Mouse (Mus musculus) liver, embryonic 16.5 days (tissue): Measurements from ENCODE around the gene Rpa2. TPM values are rescaled to one million over a fixed set of nuclear protein-coding genes. Genes with fewer than 3 reads are reported as not detected.

Source experiments
- ATAC-seq: fragments of 200-750 bp; cut with Nextera tagmentation; 2 replicates; pipeline ENCODE4 v1.8.0; 2017; ENCODE audit warnings: low read depth, mild to moderate bottlenecking, moderate number of reproducible peaks, moderate library complexity
- H3K27ac ChIP-seq: fragments of 300-500 bp; sonication (generic); 2 replicates; pipeline ENCODE4 v1.5.1; 2014; ENCODE audit warnings: mild to moderate bottlenecking, low read length
- H3K27me3 ChIP-seq: fragments of 300-500 bp; sonication (generic); 2 replicates; pipeline ENCODE4 v1.6.1; 2014; ENCODE audit warnings: low read depth, low read length, mixed read lengths; ENCODE audit not compliant: control insufficient read depth, insufficient read depth
- H3K36me3 ChIP-seq: fragments of 300-500 bp; sonication (generic); 2 replicates; pipeline ENCODE4 v1.6.1; 2014; ENCODE audit warnings: mild to moderate bottlenecking; ENCODE audit not compliant: control insufficient read depth, insufficient read depth
- H3K4me1 ChIP-seq: fragments of 300-500 bp; sonication (generic); 2 replicates; pipeline ENCODE4 v1.6.1; 2014; ENCODE audit warnings: low read depth, low read length, mixed read lengths; ENCODE audit not compliant: control insufficient read depth
- H3K4me2 ChIP-seq: fragments of 300-500 bp; sonication (generic); 2 replicates; pipeline ENCODE4 v1.6.1; 2014; ENCODE audit warnings: low read depth, low read length, mixed read lengths
- H3K4me3 ChIP-seq: fragments of 300-500 bp; sonication (generic); 2 replicates; pipeline ENCODE4 v1.5.1; 2014; ENCODE audit warnings: low read depth, mild to moderate bottlenecking, low read length
- H3K9ac ChIP-seq: fragments of 300-500 bp; sonication (generic); 2 replicates; pipeline ENCODE4 v1.6.1; 2014; ENCODE audit warnings: low read depth, low read length
- H3K9me3 ChIP-seq: fragments of 300-500 bp; sonication (generic); replicated peaks from 2 replicates; pipeline ENCODE4 v1.6.1; 2016; ENCODE audit warnings: low read length; ENCODE audit not compliant: control insufficient read depth
- WGBS: fragments of 180-500 bp; shearing (Covaris S2); extraction: QIAGEN DNeasy Blood & Tissue Kit; methylation state at CpG from one replicate; pipeline ENCODE4 v1.1.7; 2014; ENCODE audit not compliant: insufficient replicate concordance; 5-methylcytosine and 5-hydroxymethylcytosine counted together
- polyA plus RNA-seq: library from polyadenylated mRNA; unstranded; fragments of >200 nt; fragmentation: Nextera tagmentation; extraction: Ambion mirVana; gene quantifications from 2 replicates; pipeline ENCODE4 v1.2.1, GENCODE M21; 2015

Gene Rpa2
- polyA plus RNA-seq, 1 experiment from 2014 or later = 65.4 TPM

- no peaks in the 10 kb centered on the region for H3K9me3 ChIP-seq
- no peak overlapping the region for H3K4me3 ChIP-seq
- H3K4me2 ChIP-seq = no peak overlapping the region
- 0 out of 2 replicates have a peak overlapping the region, but pooled peaks have one; percentile 18 for H3K27ac ChIP-seq
- ATAC-seq = no peak
- no peak overlapping the region for H3K9ac ChIP-seq
- 56% methylated on average over 5 of the region's 5 CpGs for WGBS
- H3K4me1 ChIP-seq = peaks cover 13% of the 10 kb centered on the region
- no peaks in the 10 kb centered on the region for H3K36me3 ChIP-seq
- no peaks in the 10 kb centered on the region for H3K27me3 ChIP-seq
Observed at GRCm38 (mm10) chr4:132805146-132805545, 37.0 kb downstream of the Rpa2 start.

DNA sequence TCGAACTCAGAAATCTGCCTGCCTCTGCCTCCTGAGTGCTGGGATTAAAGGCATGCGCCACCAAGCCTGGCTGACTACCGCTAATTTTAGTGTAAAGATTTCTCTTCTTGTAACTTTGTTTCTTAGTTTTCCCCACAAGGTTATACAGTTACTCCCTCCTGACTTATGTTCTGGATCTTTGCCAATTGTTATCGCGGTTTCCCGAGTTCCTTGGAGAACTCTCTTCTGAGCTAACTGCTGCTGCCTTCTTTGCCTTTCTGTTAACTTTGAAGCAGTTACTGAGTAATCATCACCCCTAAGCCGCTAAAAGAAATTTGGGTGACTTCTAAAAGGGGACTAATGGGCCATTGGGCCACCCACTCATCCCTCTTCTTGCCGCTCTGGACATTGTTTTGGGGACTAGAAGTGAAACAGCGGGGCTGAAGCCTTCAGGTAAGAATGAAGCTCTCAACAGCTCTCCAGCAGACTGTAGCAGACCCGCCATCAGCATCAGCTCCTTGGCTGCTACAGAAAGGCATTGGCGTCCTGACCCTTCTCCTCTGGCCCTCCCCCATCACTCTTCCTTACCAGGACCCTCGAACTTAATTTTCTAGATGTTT lies 37.6 kb downstream of the Rpa2 start:
- no peak for ATAC-seq
- Histone ChIP-seq H3K27me3 (no peaks in the 10 kb centered on the region), H3K9me3 (no peaks in the 10 kb centered on the region), H3K9ac (no peak overlapping the region), H3K4me1 (peaks cover 13% of the 10 kb centered on the region), H3K27ac (no peak overlapping the region), H3K4me2 (no peak overlapping the region), H3K36me3 (no peaks in the 10 kb centered on the region), H3K4me3 (no peak overlapping the region)
- 71% methylated on average over 12 of the region's 12 CpGs for WGBS

DNA sequence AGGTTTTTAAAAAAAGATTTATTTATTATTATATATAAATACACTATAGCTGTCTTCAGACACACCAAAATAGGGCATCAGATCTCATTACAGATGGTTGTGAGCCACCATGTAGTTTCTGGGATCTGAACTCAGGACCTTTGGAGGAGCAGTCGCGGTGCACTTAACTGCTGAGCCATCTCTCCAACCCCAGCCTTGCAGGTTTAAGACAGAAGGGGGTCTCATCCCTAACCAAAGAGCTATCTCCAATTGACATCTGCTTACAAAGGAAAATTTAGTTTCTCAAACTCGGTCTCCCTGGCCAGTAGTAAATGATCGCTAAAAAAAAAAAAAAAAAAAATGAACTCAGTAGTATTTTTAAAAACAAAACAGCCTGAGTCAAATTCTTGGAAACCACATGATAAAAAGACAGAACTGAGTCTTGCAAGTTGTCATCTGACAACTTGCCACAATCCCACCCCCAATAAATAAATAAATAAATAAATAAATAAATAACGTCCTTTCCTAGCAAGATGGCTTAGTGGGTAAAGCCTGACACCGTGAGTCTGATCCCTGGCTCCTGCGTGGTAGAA lies 38.6 kb downstream of the Rpa2 start:
- H3K27me3 ChIP-seq = no peaks in the 10 kb centered on the region
- H3K9ac ChIP-seq = no peak overlapping the region
- ATAC-seq = no peak
- H3K27ac ChIP-seq = no peak overlapping the region
- WGBS = 70% methylated on average over 7 of the region's 7 CpGs
- H3K4me3 ChIP-seq = no peak overlapping the region
- H3K4me1 ChIP-seq = peaks cover 8% of the 10 kb centered on the region
- H3K36me3 ChIP-seq = no peaks in the 10 kb centered on the region
- H3K4me2 ChIP-seq = no peak overlapping the region
- peaks cover 4% of the 10 kb centered on the region for H3K9me3 ChIP-seq

DNA sequence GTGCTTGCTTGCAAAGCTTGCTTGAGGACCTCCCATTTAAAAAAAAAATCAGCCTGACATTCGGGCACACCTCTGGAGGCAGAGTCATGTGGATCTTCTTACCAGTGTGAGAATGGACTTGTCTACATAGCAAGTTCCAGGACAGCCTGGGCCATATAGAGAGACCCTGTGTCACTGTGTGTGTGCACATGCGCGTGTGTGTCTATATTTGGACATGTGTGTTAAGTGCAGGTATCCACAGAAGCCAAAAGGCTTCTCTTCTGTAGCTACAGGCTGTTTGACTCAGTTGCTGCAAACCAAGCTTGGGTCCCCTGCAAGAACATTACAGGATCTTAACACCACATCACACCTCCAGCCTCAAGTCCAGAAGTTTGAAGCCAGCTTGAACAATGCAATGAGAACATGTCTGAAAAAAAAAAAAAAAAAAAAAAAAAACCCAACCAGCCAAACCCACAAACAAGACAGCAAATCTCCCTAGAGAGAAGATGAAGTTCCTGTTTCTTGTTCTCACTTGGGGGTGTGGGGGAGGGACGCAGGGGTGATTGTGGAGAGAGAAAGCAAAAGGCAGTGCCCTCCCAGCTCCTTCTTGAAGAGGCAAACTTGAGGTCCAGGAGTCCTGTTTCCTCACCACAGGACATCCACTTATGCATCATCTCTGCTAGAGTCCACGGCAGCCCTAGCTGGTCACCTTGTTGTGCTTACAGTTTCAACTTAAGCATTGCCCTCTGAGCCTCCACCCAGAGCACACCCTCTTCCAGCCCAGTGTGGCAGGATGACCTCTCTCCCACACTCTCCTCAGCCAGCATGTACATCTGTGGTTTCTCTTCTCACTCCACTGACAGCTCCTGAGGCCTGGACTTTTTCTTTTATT lies 39.9 kb downstream of the Rpa2 start:
- Histone ChIP-seq H3K36me3 (no peaks in the 10 kb centered on the region), H3K4me3 (no peak overlapping the region), H3K4me2 (no peak overlapping the region), H3K27me3 (no peaks in the 10 kb centered on the region), H3K27ac (peak overlapping the region; percentile 49; the same call in 1 of the 2 replicates), H3K9ac (no peak overlapping the region), H3K9me3 (peaks cover 4% of the 10 kb centered on the region), H3K4me1 (no peaks in the 10 kb centered on the region; the same call in 1 of the 2 replicates)
- ATAC-seq = no peak
- 25% methylated on average over 5 of the region's 5 CpGs for WGBS

DNA sequence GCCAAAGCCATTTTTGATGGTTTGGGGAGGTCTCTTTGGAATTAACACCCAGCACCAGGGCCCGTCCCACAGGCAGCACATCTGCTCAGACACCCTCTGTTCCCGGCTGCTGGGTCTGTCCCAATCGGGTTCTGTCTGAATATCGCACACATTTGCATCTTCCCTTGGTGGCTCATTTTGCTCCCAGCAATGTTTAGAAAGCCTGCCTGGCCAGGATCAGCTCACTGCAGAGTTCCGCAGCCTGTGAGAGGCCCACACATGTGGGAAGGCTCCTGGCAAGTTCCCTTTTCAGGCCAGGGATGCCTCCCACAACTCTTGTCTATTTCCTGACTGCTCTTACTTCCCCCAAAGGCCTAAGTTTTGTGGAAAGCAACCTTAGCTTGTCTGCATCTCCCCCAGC lies 41.5 kb downstream of the Rpa2 start:
- ATAC-seq = no peak

GRCm38 (mm10) chr4:132816404-132816803 lies 48.3 kb downstream of the Rpa2 start:
- no peak overlapping the region for H3K4me3 ChIP-seq
- no peaks in the 10 kb centered on the region for H3K36me3 ChIP-seq
- WGBS = 47% methylated on average over 7 of the region's 7 CpGs
- H3K4me1 ChIP-seq = no peaks in the 10 kb centered on the region
- H3K27me3 ChIP-seq = no peaks in the 10 kb centered on the region
- peaks cover 2% of the 10 kb centered on the region for H3K9me3 ChIP-seq
- H3K9ac ChIP-seq = no peak overlapping the region
- no peak for ATAC-seq
- H3K27ac ChIP-seq = peak overlapping the region; percentile 70
- H3K4me2 ChIP-seq = no peak overlapping the region; the same call in 1 of the 2 replicates

More for the DNA sequence above, 41.5 kb downstream of the Rpa2 start:
- Histone ChIP-seq H3K4me2 (no peak overlapping the region), H3K9me3 (peaks cover 4% of the 10 kb centered on the region), H3K27me3 (no peaks in the 10 kb centered on the region), H3K36me3 (no peaks in the 10 kb centered on the region), H3K27ac (no peak overlapping the region), H3K4me1 (no peaks in the 10 kb centered on the region), H3K4me3 (no peak overlapping the region), H3K9ac (no peak overlapping the region)
- WGBS = 50% methylated on average over 5 of the region's 5 CpGs

DNA sequence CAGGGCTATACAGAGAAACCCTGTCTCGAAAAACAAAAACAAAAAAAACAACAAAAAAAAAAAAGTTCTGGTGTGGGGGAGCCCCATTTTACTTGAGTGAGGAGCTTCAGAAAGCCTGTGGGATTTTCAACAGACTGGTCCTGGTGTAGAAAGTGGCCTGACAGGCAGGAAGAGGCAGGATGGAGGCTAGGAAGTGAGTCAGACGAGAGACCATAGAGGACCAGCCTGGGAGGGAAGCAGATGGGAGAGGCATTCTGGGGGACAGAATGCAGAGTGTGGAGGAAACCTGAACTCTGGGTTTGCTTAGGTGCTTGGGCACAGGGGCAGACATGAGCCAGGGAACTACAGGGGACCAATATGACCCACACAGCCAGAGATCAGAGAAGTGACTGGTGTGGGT lies 48.7 kb downstream of the Rpa2 start:
- no peaks in the 10 kb centered on the region for H3K36me3 ChIP-seq
- H3K4me3 ChIP-seq = no peak overlapping the region
- no peaks in the 10 kb centered on the region for H3K4me1 ChIP-seq
- no peak overlapping the region for H3K4me2 ChIP-seq
- no peak overlapping the region for H3K9ac ChIP-seq
- H3K27me3 ChIP-seq = no peaks in the 10 kb centered on the region
- no peaks in the 10 kb centered on the region for H3K9me3 ChIP-seq
- 48% methylated on average over 2 of the region's 2 CpGs for WGBS
- H3K27ac ChIP-seq = no peak overlapping the region
- ATAC-seq = no peak

GRCm38 (mm10) chr4:132818442-132818841 lies 50.3 kb downstream of the Rpa2 start:
- Histone ChIP-seq H3K4me1 (no peaks in the 10 kb centered on the region), H3K4me2 (no peak overlapping the region), H3K4me3 (no peak overlapping the region), H3K27me3 (no peaks in the 10 kb centered on the region), H3K27ac (no peak overlapping the region), H3K9ac (no peak overlapping the region), H3K9me3 (no peaks in the 10 kb centered on the region), H3K36me3 (no peaks in the 10 kb centered on the region)
- 42% methylated on average over 2 of the region's 2 CpGs for WGBS
- no peak for ATAC-seq
